Mouse (Mus musculus): Measurements from ENCODE around the gene Ltb.

- TF ChIP-seq POLR2A (IDR thresholded peaks at IDR 0.05; ENCODE audit: borderline replicate concordance, extremely low read depth, insufficient read depth, insufficient read length, poor library complexity, severe bottlenecking) (no peak), CTCF (IDR thresholded peaks at IDR 0.05; ENCODE audit: borderline replicate concordance, extremely low read depth, insufficient read depth, insufficient read length) (no peak)
Measured at GRCm38 (mm10) chr17:35157661-35158175, 36.5 kb upstream of the Ltb start.

All from brain, embryonic 14.5 days (tissue).